Mouse (Mus musculus) ovary, postnatal 14 days (tissue): ENCODE measurements around the gene Rab7.

Source experiments
- DNase-seq: peaks from one replicate; pipeline ENCODE4 v3.0.0; 2022; ENCODE audit warnings: low spot score

Rab7 gene

GRCm38 (mm10) chr6:88044577-88045405 is at the start of gene Rab7:
Gene Rab7, minus strand, starts transcription at chr6:88045270.
- peak; percentile 93 for DNase-seq

- DNase-seq, result no peak
Observed at GRCm38 (mm10) chr6:88088971-88089370, 43.9 kb upstream of the Rab7 start.

GRCm38 (mm10) chr6:88084278-88085151 is 39.4 kb upstream of the Rab7 start, which contains the start of gene Rpn1:
Gene Rpn1, plus strand, starts transcription at chr6:88084482.
- DNase-seq, result peak; percentile 98

GRCm38 (mm10) chr6:88083672-88084071 is 38.6 kb upstream of the Rab7 start:
- DNase-seq, result no peak

GRCm38 (mm10) chr6:88083095-88083494 is 38.0 kb upstream of the Rab7 start:
- no peak for DNase-seq

GRCm38 (mm10) chr6:88075960-88076517 is 31.0 kb upstream of the Rab7 start:
- DNase-seq, result no peak

- peak; percentile 87 for DNase-seq
Observed at GRCm38 (mm10) chr6:88074752-88075554, 29.9 kb upstream of the Rab7 start.

- DNase-seq, result no peak
Observed at GRCm38 (mm10) chr6:88071216-88071615, 26.1 kb upstream of the Rab7 start.

- DNase-seq, result no peak
Observed at GRCm38 (mm10) chr6:88070468-88070867, 25.4 kb upstream of the Rab7 start.

GRCm38 (mm10) chr6:88068739-88069138 is 23.7 kb upstream of the Rab7 start:
- DNase-seq, result no peak

- DNase-seq, result no peak
Observed at GRCm38 (mm10) chr6:88067722-88068121, 22.7 kb upstream of the Rab7 start.

GRCm38 (mm10) chr6:88065968-88066367 is 20.9 kb upstream of the Rab7 start:
- DNase-seq, result no peak

GRCm38 (mm10) chr6:88065116-88065515 is 20.0 kb upstream of the Rab7 start:
- peak; percentile 23 for DNase-seq

- no peak for DNase-seq
Observed at GRCm38 (mm10) chr6:88064072-88064642, 19.1 kb upstream of the Rab7 start.

- no peak for DNase-seq
Observed at GRCm38 (mm10) chr6:88062398-88062797, 17.3 kb upstream of the Rab7 start.

GRCm38 (mm10) chr6:88061406-88061805 is 16.3 kb upstream of the Rab7 start:
- DNase-seq, result no peak

GRCm38 (mm10) chr6:88060602-88061001 is 15.5 kb upstream of the Rab7 start:
- DNase-seq, result no peak

GRCm38 (mm10) chr6:88059903-88060302 is 14.8 kb upstream of the Rab7 start:
- no peak for DNase-seq

- DNase-seq, result no peak
Observed at GRCm38 (mm10) chr6:88056866-88057265, 11.8 kb upstream of the Rab7 start.

- DNase-seq, result no peak
Observed at GRCm38 (mm10) chr6:88055663-88056062, 10.6 kb upstream of the Rab7 start.

GRCm38 (mm10) chr6:88054081-88054835 is 9.2 kb upstream of the Rab7 start:
- no peak for DNase-seq
